Mouse (Mus musculus): ENCODE results near the gene Map2k1. TPM values are rescaled to one million over a fixed set of nuclear protein-coding genes. Genes with fewer than 3 reads are reported as not detected.
"Not testable (repeated sequence)": the region's sequence is repeated elsewhere in the genome, so short reads cannot be mapped to it uniquely, and the experiment has no call there.

Map2k1 gene
- polyA plus RNA-seq, 1 experiment from 2014 or later: 74.4 TPM

DNA sequence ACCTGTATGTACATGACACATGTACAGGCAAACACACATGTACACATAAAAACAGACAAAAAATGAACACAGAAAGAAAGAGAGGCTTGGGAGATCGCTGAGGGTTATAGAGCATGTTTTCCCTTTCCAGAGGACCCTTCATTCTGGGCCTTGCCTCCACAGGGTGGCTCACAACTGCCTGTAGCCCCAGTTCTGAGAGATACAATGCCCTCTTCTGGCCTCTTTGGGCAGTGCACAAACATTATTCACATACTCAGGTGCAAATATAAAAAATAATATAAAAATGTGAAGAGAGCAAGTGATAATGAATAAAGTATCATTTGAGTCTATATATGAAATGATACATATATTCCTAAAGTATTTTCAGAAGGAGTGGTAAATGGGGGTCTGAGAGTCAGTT, 21.5 kb upstream of the Map2k1 start:
- no peaks in the 10 kb centered on the region for H3K36me3 ChIP-seq (replicated peaks; ENCODE audit: control insufficient read depth, insufficient read depth, low read depth, low read length)
- H3K9me3 ChIP-seq (replicated peaks; ENCODE audit: control insufficient read depth, low read length): no peaks in the 10 kb centered on the region
- H3K4me3 ChIP-seq (ENCODE audit: low read depth, low read length): no peak overlapping the region
- WGBS: 67% methylated on average over 1 of the region's 1 CpGs
- DNase-seq (ENCODE audit: low spot score): no peak
- no peaks in the 10 kb centered on the region for H3K27me3 ChIP-seq (ENCODE audit: control insufficient read depth, insufficient read depth, low read length)
- no peak for ATAC-seq (replicated peaks; ENCODE audit: insufficient number of reproducible peaks, low FRiP score, low TSS enrichment, low read depth)
- no peak overlapping the region for H3K9ac ChIP-seq (replicated peaks; ENCODE audit: low read length)
- H3K4me1 ChIP-seq (ENCODE audit: control insufficient read depth, insufficient read depth, low read length): no peaks in the 10 kb centered on the region
- no peak overlapping the region for H3K27ac ChIP-seq (replicated peaks; ENCODE audit: low read depth, low read length)
- no peak overlapping the region for H3K4me2 ChIP-seq (ENCODE audit: low read depth, low read length)

DNA sequence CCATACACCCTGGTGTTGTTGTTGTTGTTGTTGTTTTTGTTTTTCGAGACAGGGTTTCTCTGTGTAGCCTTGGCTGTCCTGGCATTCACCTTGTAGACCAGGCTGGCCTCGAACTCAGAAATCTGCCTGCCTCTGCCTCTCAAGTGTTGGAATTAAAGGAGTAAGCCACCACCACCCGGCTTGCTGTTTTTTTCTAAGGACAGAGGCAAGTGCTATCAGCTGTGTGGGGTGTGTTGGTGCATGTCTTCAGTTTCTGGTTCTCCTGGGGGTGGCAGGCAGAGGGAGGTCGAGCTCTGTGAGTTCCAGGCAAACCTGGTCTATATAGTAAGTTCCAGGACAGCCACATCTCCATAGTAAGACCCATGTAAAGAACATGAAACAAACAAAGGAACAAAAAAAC, 20.9 kb upstream of the Map2k1 start:
- H3K27ac ChIP-seq (replicated peaks; ENCODE audit: low read depth, low read length): no peak overlapping the region
- DNase-seq (ENCODE audit: low spot score): no peak
- H3K4me3 ChIP-seq (ENCODE audit: low read depth, low read length): no peak overlapping the region
- no peaks in the 10 kb centered on the region for H3K4me1 ChIP-seq (ENCODE audit: control insufficient read depth, insufficient read depth, low read length)
- H3K9ac ChIP-seq (replicated peaks; ENCODE audit: low read length): no peak overlapping the region
- no peak overlapping the region for H3K4me2 ChIP-seq (ENCODE audit: low read depth, low read length)
- H3K36me3 ChIP-seq (replicated peaks; ENCODE audit: control insufficient read depth, insufficient read depth, low read depth, low read length): no peaks in the 10 kb centered on the region
- no peaks in the 10 kb centered on the region for H3K9me3 ChIP-seq (replicated peaks; ENCODE audit: control insufficient read depth, low read length)
- ATAC-seq (replicated peaks; ENCODE audit: insufficient number of reproducible peaks, low FRiP score, low TSS enrichment, low read depth): no peak
- H3K27me3 ChIP-seq (ENCODE audit: control insufficient read depth, insufficient read depth, low read length): no peaks in the 10 kb centered on the region
- WGBS: 78% methylated on average over 4 of the region's 4 CpGs

GRCm38 (mm10) chr9:64273757-64274156, 20.3 kb upstream of the Map2k1 start:
- Histone ChIP-seq H3K9me3 (replicated peaks; ENCODE audit: control insufficient read depth, low read length) (no peaks in the 10 kb centered on the region), H3K4me2 (ENCODE audit: low read depth, low read length) (no peak overlapping the region), H3K27ac (replicated peaks; ENCODE audit: low read depth, low read length) (no peak overlapping the region), H3K4me1 (ENCODE audit: control insufficient read depth, insufficient read depth, low read length) (no peaks in the 10 kb centered on the region), H3K4me3 (ENCODE audit: low read depth, low read length) (no peak overlapping the region), H3K27me3 (ENCODE audit: control insufficient read depth, insufficient read depth, low read length) (no peaks in the 10 kb centered on the region), H3K36me3 (replicated peaks; ENCODE audit: control insufficient read depth, insufficient read depth, low read depth, low read length) (no peaks in the 10 kb centered on the region), H3K9ac (replicated peaks; ENCODE audit: low read length) (no peak overlapping the region)
- ATAC-seq (replicated peaks; ENCODE audit: insufficient number of reproducible peaks, low FRiP score, low TSS enrichment, low read depth) (no peak), DNase-seq (ENCODE audit: low spot score) (no peak)
- WGBS: 75% methylated on average over 4 of the region's 4 CpGs

GRCm38 (mm10) chr9:64272611-64273010, 19.2 kb upstream of the Map2k1 start:
- no peak overlapping the region for H3K4me3 ChIP-seq (ENCODE audit: low read depth, low read length)
- H3K27ac ChIP-seq (replicated peaks; ENCODE audit: low read depth, low read length): no peak overlapping the region
- no peak overlapping the region for H3K9ac ChIP-seq (replicated peaks; ENCODE audit: low read length)
- no peak overlapping the region for H3K4me2 ChIP-seq (ENCODE audit: low read depth, low read length)
- H3K27me3 ChIP-seq (ENCODE audit: control insufficient read depth, insufficient read depth, low read length): no peaks in the 10 kb centered on the region
- DNase-seq (ENCODE audit: low spot score) (peak; percentile 60), ATAC-seq (replicated peaks; ENCODE audit: insufficient number of reproducible peaks, low FRiP score, low TSS enrichment, low read depth) (no peak)
- no peaks in the 10 kb centered on the region for H3K9me3 ChIP-seq (replicated peaks; ENCODE audit: control insufficient read depth, low read length)
- H3K36me3 ChIP-seq (replicated peaks; ENCODE audit: control insufficient read depth, insufficient read depth, low read depth, low read length): no peaks in the 10 kb centered on the region
- 39% methylated on average over 7 of the region's 7 CpGs for WGBS
- no peaks in the 10 kb centered on the region for H3K4me1 ChIP-seq (ENCODE audit: control insufficient read depth, insufficient read depth, low read length)

DNA sequence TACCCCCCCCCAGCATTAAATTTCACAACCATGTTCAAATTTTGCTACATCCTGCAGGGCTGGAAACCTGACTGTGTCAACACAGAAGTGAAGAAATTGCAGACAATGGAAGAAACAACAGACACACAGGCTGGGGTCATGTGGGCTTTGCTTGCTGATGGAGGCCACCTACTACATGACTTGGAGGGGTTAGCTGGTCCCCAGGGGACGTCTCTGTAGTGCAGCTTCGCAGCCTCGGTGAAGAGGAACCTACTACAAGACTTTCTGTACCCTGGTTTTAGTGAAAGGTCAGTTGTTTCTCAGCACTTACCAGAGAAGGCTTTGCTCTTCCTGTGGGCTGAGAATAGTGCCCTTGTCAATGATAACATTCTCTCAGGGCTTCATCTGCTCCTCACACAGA, 17.8 kb upstream of the Map2k1 start:
- Histone ChIP-seq H3K4me3 (ENCODE audit: low read depth, low read length) (no peak overlapping the region), H3K27ac (replicated peaks; ENCODE audit: low read depth, low read length) (no peak overlapping the region), H3K27me3 (ENCODE audit: control insufficient read depth, insufficient read depth, low read length) (no peaks in the 10 kb centered on the region), H3K9ac (replicated peaks; ENCODE audit: low read length) (no peak overlapping the region), H3K9me3 (replicated peaks; ENCODE audit: control insufficient read depth, low read length) (no peaks in the 10 kb centered on the region), H3K36me3 (replicated peaks; ENCODE audit: control insufficient read depth, insufficient read depth, low read depth, low read length) (no peaks in the 10 kb centered on the region), H3K4me2 (ENCODE audit: low read depth, low read length) (no peak overlapping the region), H3K4me1 (ENCODE audit: control insufficient read depth, insufficient read depth, low read length) (no peaks in the 10 kb centered on the region)
- ATAC-seq (replicated peaks; ENCODE audit: insufficient number of reproducible peaks, low FRiP score, low TSS enrichment, low read depth): no peak
- WGBS: 57% methylated on average over 3 of the region's 3 CpGs
- DNase-seq (ENCODE audit: low spot score): no peak

GRCm38 (mm10) chr9:64268836-64269235, 15.4 kb upstream of the Map2k1 start:
- H3K27me3 ChIP-seq (ENCODE audit: control insufficient read depth, insufficient read depth, low read length); H3K27ac ChIP-seq (replicated peaks; ENCODE audit: low read depth, low read length); H3K4me2 ChIP-seq (ENCODE audit: low read depth, low read length); H3K36me3 ChIP-seq (replicated peaks; ENCODE audit: control insufficient read depth, insufficient read depth, low read depth, low read length); ATAC-seq (replicated peaks; ENCODE audit: insufficient number of reproducible peaks, low FRiP score, low TSS enrichment, low read depth); H3K4me1 ChIP-seq (ENCODE audit: control insufficient read depth, insufficient read depth, low read length); H3K4me3 ChIP-seq (ENCODE audit: low read depth, low read length); DNase-seq (ENCODE audit: low spot score); H3K9ac ChIP-seq (replicated peaks; ENCODE audit: low read length); H3K9me3 ChIP-seq (replicated peaks; ENCODE audit: control insufficient read depth, low read length): not testable (repeated sequence)
- WGBS: 90% methylated on average over 8 of the region's 8 CpGs

- Histone ChIP-seq H3K4me2 (ENCODE audit: low read depth, low read length) (no peak overlapping the region), H3K4me1 (ENCODE audit: control insufficient read depth, insufficient read depth, low read length) (no peaks in the 10 kb centered on the region), H3K9me3 (replicated peaks; ENCODE audit: control insufficient read depth, low read length) (no peaks in the 10 kb centered on the region), H3K27me3 (ENCODE audit: control insufficient read depth, insufficient read depth, low read length) (no peaks in the 10 kb centered on the region), H3K36me3 (replicated peaks; ENCODE audit: control insufficient read depth, insufficient read depth, low read depth, low read length) (no peaks in the 10 kb centered on the region), H3K27ac (replicated peaks; ENCODE audit: low read depth, low read length) (no peak overlapping the region), H3K9ac (replicated peaks; ENCODE audit: low read length) (no peak overlapping the region), H3K4me3 (ENCODE audit: low read depth, low read length) (no peak overlapping the region)
- ATAC-seq (replicated peaks; ENCODE audit: insufficient number of reproducible peaks, low FRiP score, low TSS enrichment, low read depth) (no peak), DNase-seq (ENCODE audit: low spot score) (no peak)
- WGBS: 90% methylated on average over 10 of the region's 10 CpGs
These were observed 14.8 kb upstream of the Map2k1 start for GRCm38 (mm10) chr9:64268196-64268595.

- H3K27ac ChIP-seq (replicated peaks; ENCODE audit: low read depth, low read length): no peak overlapping the region
- no peaks in the 10 kb centered on the region for H3K9me3 ChIP-seq (replicated peaks; ENCODE audit: control insufficient read depth, low read length)
- no peak overlapping the region for H3K9ac ChIP-seq (replicated peaks; ENCODE audit: low read length)
- H3K4me3 ChIP-seq (ENCODE audit: low read depth, low read length): no peak overlapping the region
- DNase-seq (ENCODE audit: low spot score) (no peak), ATAC-seq (replicated peaks; ENCODE audit: insufficient number of reproducible peaks, low FRiP score, low TSS enrichment, low read depth) (no peak)
- WGBS: 90% methylated on average over 1 of the region's 1 CpGs
- H3K4me1 ChIP-seq (ENCODE audit: control insufficient read depth, insufficient read depth, low read length): no peaks in the 10 kb centered on the region
- H3K4me2 ChIP-seq (ENCODE audit: low read depth, low read length): no peak overlapping the region
- H3K27me3 ChIP-seq (ENCODE audit: control insufficient read depth, insufficient read depth, low read length): no peaks in the 10 kb centered on the region
- H3K36me3 ChIP-seq (replicated peaks; ENCODE audit: control insufficient read depth, insufficient read depth, low read depth, low read length): no peaks in the 10 kb centered on the region
These were observed 13.8 kb upstream of the Map2k1 start for GRCm38 (mm10) chr9:64267231-64267630.

Measured in embryonic facial prominence, embryonic 11.5 days (tissue).